ENCODE assay signal across 23 mouse cellular contexts in genomic region chr15:89092181-89092580, GRCm38 (mm10). TPM values are rescaled to one million over a fixed set of nuclear protein-coding genes. Genes with fewer than 3 reads are reported as not detected.
DNase-seq lines count a peak whose midpoint lies in the region; ATAC-seq and TF ChIP-seq lines count a peak whose summit lies in the region.
"Had no signal": no experiment of that assay in that cellular context is flagged by ENCODE, and none has a peak within 500 bp of the region (broad histone marks: within the 10 kb centered on the region; RNA-seq: fewer than 3 reads in every experiment).

No protein-coding gene starts in this region.

- TF ChIP-seq CTCF in hindbrain, postnatal 0 days (IDR thresholded peaks at IDR 0.05; ENCODE audit: low read depth) = no peak
- no peak for TF ChIP-seq CTCF in midbrain, postnatal 0 days (IDR thresholded peaks at IDR 0.05)

- H3K9me3 ChIP-seq in hindbrain, embryonic 13.5 days = no peaks in the 10 kb centered on the region
- no peaks in the 10 kb centered on the region for H3K9me3 ChIP-seq in hindbrain, postnatal 0 days (ENCODE audit: low read length)
- H3K9me3 ChIP-seq in midbrain, postnatal 0 days (ENCODE audit: low read length) = no peaks in the 10 kb centered on the region
- H3K9me3 ChIP-seq in midbrain, embryonic 11.5 days (ENCODE audit: control insufficient read depth, low read length) = no peaks in the 10 kb centered on the region
- H3K9me3 ChIP-seq: embryonic facial prominence, embryonic 10.5 days; embryonic facial prominence, embryonic 12.5 days; forebrain, embryonic 13.5 days; forebrain, embryonic 15.5 days; G1E had no signal

- peaks cover 8% of the 10 kb centered on the region for H3K79me2 ChIP-seq in myocyte (ENCODE audit: control insufficient read depth, insufficient read depth)

- no peak overlapping the region for H3K4me2 ChIP-seq in hindbrain, embryonic 13.5 days
- H3K4me2 ChIP-seq in hindbrain, postnatal 0 days (ENCODE audit: low read depth, low read length) = no peak overlapping the region
- H3K4me2 ChIP-seq in midbrain, postnatal 0 days (ENCODE audit: low read depth, low read length, poor library complexity, severe bottlenecking) = no peak overlapping the region
- H3K4me2 ChIP-seq in midbrain, embryonic 11.5 days = no peak overlapping the region
- H3K4me2 ChIP-seq in myocyte (ENCODE audit: low read depth) = no peak overlapping the region
- H3K4me2 ChIP-seq: embryonic facial prominence, embryonic 12.5 days; forebrain, embryonic 13.5 days; forebrain, embryonic 15.5 days had no signal

- ATAC-seq in hindbrain, embryonic 13.5 days (ENCODE audit: low FRiP score) = no peak
- ATAC-seq in hindbrain, postnatal 0 days = no peak
- ATAC-seq in midbrain, postnatal 0 days (ENCODE audit: low FRiP score) = no peak
- no peak for ATAC-seq in midbrain, embryonic 11.5 days (ENCODE audit: low FRiP score)
- ATAC-seq: CD4-positive, CD25-positive, alpha-beta regulatory T cell, adult 4 months; forebrain, embryonic 13.5 days; forebrain, embryonic 15.5 days; forebrain, postnatal 0 days had no signal

- no peak overlapping the region for H3K4me3 ChIP-seq in hindbrain, embryonic 13.5 days
- no peak overlapping the region for H3K4me3 ChIP-seq in hindbrain, postnatal 0 days (ENCODE audit: low read length)
- no peak overlapping the region for H3K4me3 ChIP-seq in midbrain, postnatal 0 days (ENCODE audit: low read depth, low read length)
- H3K4me3 ChIP-seq in midbrain, embryonic 11.5 days (ENCODE audit: low read depth, low read length) = no peak overlapping the region
- no peak overlapping the region for H3K4me3 ChIP-seq in myocyte
- H3K4me3 ChIP-seq: embryonic facial prominence, embryonic 10.5 days; embryonic facial prominence, embryonic 12.5 days; forebrain, embryonic 13.5 days; forebrain, embryonic 15.5 days had no signal

- H3K4me1 ChIP-seq in hindbrain, embryonic 13.5 days (replicated peaks) = peaks cover 29% of the 10 kb centered on the region
- peaks cover 8% of the 10 kb centered on the region; the same call in 1 of the 2 replicates for H3K4me1 ChIP-seq in hindbrain, postnatal 0 days (ENCODE audit: insufficient read depth, low read length)
- H3K4me1 ChIP-seq in midbrain, postnatal 0 days (ENCODE audit: insufficient read depth, low read length) = peaks cover 14% of the 10 kb centered on the region; the same call in 1 of the 2 replicates
- peaks cover 10% of the 10 kb centered on the region for H3K4me1 ChIP-seq in midbrain, embryonic 11.5 days (ENCODE audit: control insufficient read depth, insufficient read depth, low read length)

- no peak for DNase-seq in hindbrain, postnatal 0 days (ENCODE audit: low spot score)
- DNase-seq in midbrain, postnatal 0 days (ENCODE audit: low spot score) = no peak
- no peak for DNase-seq in midbrain, embryonic 11.5 days (ENCODE audit: low spot score, missing footprints)
- DNase-seq in thymus, postnatal 10 days (ENCODE audit: low spot score in 2 of 2) = no peak
- DNase-seq: adrenal gland, adult 2 months; adrenal gland, postnatal 10 days; adrenal gland, postnatal 25 days; B cell, adult 2 months; cerebellum, adult 11-12 months; cerebellum, adult 2 months; cerebellum, adult 9-10 months; cerebellum, postnatal 10 days; cerebellum, postnatal 25 days; forebrain, postnatal 0 days had no signal

- peak; percentile 4 for TF ChIP-seq POLR2A in myocyte (IDR thresholded peaks at IDR 0.05; ENCODE audit: insufficient read length, low read depth)

- peak overlapping the region; percentile 51; the same call in 1 of the 2 replicates for H3K9ac ChIP-seq in hindbrain, embryonic 13.5 days
- H3K9ac ChIP-seq in hindbrain, postnatal 0 days (replicated peaks; ENCODE audit: low read length) = no peak overlapping the region
- 0 out of 2 replicates have a peak overlapping the region, but pooled peaks have one; percentile 13 for H3K9ac ChIP-seq in midbrain, postnatal 0 days (replicated peaks; ENCODE audit: low read length, poor library complexity, severe bottlenecking)
- no peak overlapping the region for H3K9ac ChIP-seq in midbrain, embryonic 11.5 days (ENCODE audit: low read length)
- H3K9ac ChIP-seq: embryonic facial prominence, embryonic 12.5 days; forebrain, embryonic 13.5 days; forebrain, embryonic 15.5 days; forebrain, postnatal 0 days had no signal

- H3K27me3 ChIP-seq in hindbrain, embryonic 13.5 days = no peaks in the 10 kb centered on the region
- H3K27me3 ChIP-seq in hindbrain, postnatal 0 days (ENCODE audit: insufficient read depth, low read length) = no peaks in the 10 kb centered on the region
- H3K27me3 ChIP-seq in midbrain, postnatal 0 days (ENCODE audit: insufficient read depth, low read length) = no peaks in the 10 kb centered on the region
- no peaks in the 10 kb centered on the region for H3K27me3 ChIP-seq in midbrain, embryonic 11.5 days (ENCODE audit: control insufficient read depth, insufficient read depth, low read length)
- H3K27me3 ChIP-seq in myocyte (ENCODE audit: control insufficient read depth, insufficient read depth, insufficient read length) = no peaks in the 10 kb centered on the region
- H3K27me3 ChIP-seq: CH12.LX; embryonic facial prominence, embryonic 12.5 days; forebrain, embryonic 13.5 days; forebrain, embryonic 15.5 days had no signal

- H3K36me3 ChIP-seq in hindbrain, embryonic 13.5 days = peaks cover 56% of the 10 kb centered on the region
- peaks cover 45% of the 10 kb centered on the region for H3K36me3 ChIP-seq in hindbrain, postnatal 0 days (ENCODE audit: insufficient read depth, low read length)
- H3K36me3 ChIP-seq in midbrain, postnatal 0 days (ENCODE audit: insufficient read depth, low read length) = peaks cover 46% of the 10 kb centered on the region
- peaks cover 21% of the 10 kb centered on the region for H3K36me3 ChIP-seq in midbrain, embryonic 11.5 days (ENCODE audit: control insufficient read depth, insufficient read depth, low read length)
- peaks cover 42% of the 10 kb centered on the region for H3K36me3 ChIP-seq in myocyte (ENCODE audit: control insufficient read depth, insufficient read depth)

- H3ac ChIP-seq in myocyte (ENCODE audit: control insufficient read depth, insufficient read length) = no peak overlapping the region

- H3K27ac ChIP-seq in hindbrain, embryonic 13.5 days = no peak overlapping the region
- no peak overlapping the region for H3K27ac ChIP-seq in hindbrain, postnatal 0 days
- no peak overlapping the region for H3K27ac ChIP-seq in midbrain, postnatal 0 days (ENCODE audit: low read depth, low read length)
- H3K27ac ChIP-seq in midbrain, embryonic 11.5 days (ENCODE audit: low read depth, low read length) = no peak overlapping the region
- H3K27ac ChIP-seq: embryonic facial prominence, embryonic 10.5 days; embryonic facial prominence, embryonic 12.5 days; forebrain, embryonic 13.5 days; forebrain, embryonic 15.5 days had no signal

- 79% methylated on average over 5 of the region's 5 CpGs for WGBS in hindbrain, embryonic 13.5 days
- 69% methylated on average over 5 of the region's 5 CpGs for WGBS in hindbrain, postnatal 0 days
- 80% methylated on average over 5 of the region's 5 CpGs for WGBS in midbrain, postnatal 0 days
- 87% methylated on average over 5 of the region's 5 CpGs for WGBS in midbrain, embryonic 11.5 days

RNA-seq across cellular contexts. Expression of gene Selenoo, which starts 3.3 kb away (rescaled TPM):
- 19.9 and 20.7 TPM in 2 replicates for polyA plus RNA-seq in hindbrain, embryonic 13.5 days (2015; fragmentation: Nextera tagmentation; extraction: Ambion mirVana)
- total RNA-seq in hindbrain, postnatal 0 days (2014; rRNA removed) = 50.1 and 54.7 TPM in 2 replicates
- polyA plus RNA-seq in hindbrain, postnatal 0 days (2015; fragmentation: Nextera tagmentation; extraction: Ambion mirVana) = 20.4 and 21.9 TPM in 2 replicates
- total RNA-seq in midbrain, postnatal 0 days (2014; rRNA removed) = 42.3 and 50.0 TPM in 2 replicates
- polyA plus RNA-seq in midbrain, postnatal 0 days (2015; fragmentation: Nextera tagmentation; extraction: Ambion mirVana) = 19.0 and 19.4 TPM in 2 replicates
- polyA plus RNA-seq in midbrain, embryonic 11.5 days (2014; fragmentation: Nextera tagmentation; extraction: Ambion mirVana) = 20.2 and 22.3 TPM in 2 replicates
- polyA plus RNA-seq in myocyte (2012; fragmentation: generic; extraction: Trizol) = 23.8 TPM

RNA-seq across cellular contexts. Expression of gene Trabd, which starts 17.3 kb away (rescaled TPM):
- polyA plus RNA-seq in hindbrain, embryonic 13.5 days (2015; fragmentation: Nextera tagmentation; extraction: Ambion mirVana) = 38.8 and 39.5 TPM in 2 replicates
- 39.1 and 47.8 TPM in 2 replicates for total RNA-seq in hindbrain, postnatal 0 days (2014; rRNA removed)
- polyA plus RNA-seq in hindbrain, postnatal 0 days (2015; fragmentation: Nextera tagmentation; extraction: Ambion mirVana) = 26.1 and 26.2 TPM in 2 replicates
- 32.9 and 48.6 TPM in 2 replicates for total RNA-seq in midbrain, postnatal 0 days (2014; rRNA removed)
- polyA plus RNA-seq in midbrain, postnatal 0 days (2015; fragmentation: Nextera tagmentation; extraction: Ambion mirVana) = 21.6 and 23.6 TPM in 2 replicates
- polyA plus RNA-seq in midbrain, embryonic 11.5 days (2014; fragmentation: Nextera tagmentation; extraction: Ambion mirVana) = 40.2 and 43.2 TPM in 2 replicates
- 68.2 TPM for polyA plus RNA-seq in myocyte (2012; fragmentation: generic; extraction: Trizol)

RNA-seq across cellular contexts. Expression of gene Tubgcp6, which starts 30.7 kb away (rescaled TPM):
- polyA plus RNA-seq in hindbrain, embryonic 13.5 days (2015; fragmentation: Nextera tagmentation; extraction: Ambion mirVana) = 17.5 and 18.9 TPM in 2 replicates
- 50.0 and 54.7 TPM in 2 replicates for total RNA-seq in hindbrain, postnatal 0 days (2014; rRNA removed)
- 10.6 and 11.5 TPM in 2 replicates for polyA plus RNA-seq in hindbrain, postnatal 0 days (2015; fragmentation: Nextera tagmentation; extraction: Ambion mirVana)
- 46.1 and 68.0 TPM in 2 replicates for total RNA-seq in midbrain, postnatal 0 days (2014; rRNA removed)
- 10.8 and 11.0 TPM in 2 replicates for polyA plus RNA-seq in midbrain, postnatal 0 days (2015; fragmentation: Nextera tagmentation; extraction: Ambion mirVana)
- 14.9 and 16.8 TPM in 2 replicates for polyA plus RNA-seq in midbrain, embryonic 11.5 days (2014; fragmentation: Nextera tagmentation; extraction: Ambion mirVana)
- polyA plus RNA-seq in myocyte (2012; fragmentation: generic; extraction: Trizol) = 15.0 TPM

RNA-seq across cellular contexts. Expression of gene Panx2, which starts 32.6 kb away (rescaled TPM):
- 3.8 and 4.1 TPM in 2 replicates for polyA plus RNA-seq in hindbrain, embryonic 13.5 days (2015; fragmentation: Nextera tagmentation; extraction: Ambion mirVana)
- 17.9 and 26.5 TPM in 2 replicates for total RNA-seq in hindbrain, postnatal 0 days (2014; rRNA removed)
- 8.3 and 9.9 TPM in 2 replicates for polyA plus RNA-seq in hindbrain, postnatal 0 days (2015; fragmentation: Nextera tagmentation; extraction: Ambion mirVana)
- total RNA-seq in midbrain, postnatal 0 days (2014; rRNA removed) = 14.4 and 16.4 TPM in 2 replicates
- polyA plus RNA-seq in midbrain, postnatal 0 days (2015; fragmentation: Nextera tagmentation; extraction: Ambion mirVana) = 9.3 and 13.3 TPM in 2 replicates
- polyA plus RNA-seq in midbrain, embryonic 11.5 days (2014; fragmentation: Nextera tagmentation; extraction: Ambion mirVana) = 0.87 and 0.89 TPM in 2 replicates
- polyA plus RNA-seq in myocyte (2012; fragmentation: generic; extraction: Trizol) = not detected
- total RNA-seq: CH12.LX had no signal
- polyA plus RNA-seq: CD4-positive, CD25-positive, alpha-beta regulatory T cell, adult 4 months had no signal

RNA-seq across cellular contexts. Expression of gene Hdac10, which starts 36.3 kb away (rescaled TPM):
- 24.3 and 24.5 TPM in 2 replicates for polyA plus RNA-seq in hindbrain, embryonic 13.5 days (2015; fragmentation: Nextera tagmentation; extraction: Ambion mirVana)
- 23.5 and 27.1 TPM in 2 replicates for total RNA-seq in hindbrain, postnatal 0 days (2014; rRNA removed)
- polyA plus RNA-seq in hindbrain, postnatal 0 days (2015; fragmentation: Nextera tagmentation; extraction: Ambion mirVana) = 19.0 and 19.8 TPM in 2 replicates
- total RNA-seq in midbrain, postnatal 0 days (2014; rRNA removed) = 24.4 and 26.4 TPM in 2 replicates
- 24.5 and 25.6 TPM in 2 replicates for polyA plus RNA-seq in midbrain, postnatal 0 days (2015; fragmentation: Nextera tagmentation; extraction: Ambion mirVana)
- 11.6 and 13.6 TPM in 2 replicates for polyA plus RNA-seq in midbrain, embryonic 11.5 days (2014; fragmentation: Nextera tagmentation; extraction: Ambion mirVana)
- 11.7 TPM for polyA plus RNA-seq in myocyte (2012; fragmentation: generic; extraction: Trizol)

Comparison
In these comparisons a context has a peak if more than half of its experiments do, and no peak if none do; other contexts are left out.
1. H3K9ac ChIP-seq: peak in hindbrain, embryonic 13.5 days (single experiment) and midbrain, postnatal 0 days (single experiment); none in hindbrain, postnatal 0 days (single experiment) and midbrain, embryonic 11.5 days (single experiment).